Mouse (Mus musculus): ENCODE results near the gene Ubac1. TPM values are rescaled to one million over a fixed set of nuclear protein-coding genes. Genes with fewer than 3 reads are reported as not detected.

The Ubac1 gene
- polyA plus RNA-seq (2015; fragmentation: Nextera tagmentation; extraction: Ambion mirVana), result 114 and 116 TPM in 2 replicates

GRCm38 (mm10) chr2:26021561-26022257 lies at the start of gene Ubac1:
TSS of gene Ubac1 (minus strand) at chr2:26021747.
- Histone ChIP-seq H3K4me3 (ENCODE audit: low read length) (peak within 1 kb of the TSS; percentile 68), H3K36me3 (ENCODE audit: control insufficient read depth, insufficient read depth) (no peaks in the 10 kb centered on the region), H3K27ac (ENCODE audit: low read length) (peak within 1 kb of the TSS; percentile 98), H3K27me3 (ENCODE audit: control insufficient read depth, insufficient read depth, low read length) (0 out of 2 replicates have a peak, but pooled peaks cover 1% of the 10 kb centered on the region), H3K4me2 (ENCODE audit: low read depth, low read length) (peak within 1 kb of the TSS; percentile 89), H3K4me1 (ENCODE audit: control insufficient read depth, insufficient read depth, low read length) (peaks cover 29% of the 10 kb centered on the region), H3K9me3 (replicated peaks; ENCODE audit: control insufficient read depth, low read length) (no peaks in the 10 kb centered on the region), H3K9ac (ENCODE audit: low read length) (peak within 1 kb of the TSS; percentile 93)
- ATAC-seq (replicated peaks; ENCODE audit: extremely low read depth, insufficient read depth, low FRiP score), result peak; percentile 92
- 5% methylated on average over 50 of the region's 50 CpGs for WGBS

DNA sequence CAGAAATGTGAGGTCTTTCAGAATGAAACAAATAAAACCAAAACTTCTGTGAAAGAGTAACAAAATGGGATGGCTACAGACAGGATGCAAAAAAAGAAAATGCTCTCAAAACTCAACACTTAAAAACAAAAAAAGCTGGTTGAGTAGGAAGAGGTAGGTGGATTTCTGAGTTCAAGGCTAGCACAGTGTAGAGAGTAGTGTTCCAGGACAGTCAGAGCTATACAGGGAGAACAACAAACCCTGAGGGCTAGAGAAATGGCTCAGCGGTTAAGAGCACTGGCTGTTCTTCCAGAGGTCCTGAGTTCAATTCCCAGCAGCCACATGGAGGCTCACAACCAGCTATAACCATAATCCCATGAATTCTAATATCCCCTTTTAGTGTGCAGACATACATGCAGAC lies 47.0 kb upstream of the Ubac1 start:
- no peaks in the 10 kb centered on the region for H3K27me3 ChIP-seq (ENCODE audit: control insufficient read depth, insufficient read depth, low read length)
- no peak for ATAC-seq (replicated peaks; ENCODE audit: extremely low read depth, insufficient read depth, low FRiP score)
- no peak overlapping the region for H3K27ac ChIP-seq (ENCODE audit: low read length)
- H3K9me3 ChIP-seq (replicated peaks; ENCODE audit: control insufficient read depth, low read length), result no peaks in the 10 kb centered on the region
- no peak overlapping the region for H3K9ac ChIP-seq (ENCODE audit: low read length)
- H3K4me3 ChIP-seq (ENCODE audit: low read length), result no peak overlapping the region
- WGBS, result 63% methylated on average over 1 of the region's 1 CpGs
- peaks cover 6% of the 10 kb centered on the region; the same call in 1 of the 2 replicates for H3K4me1 ChIP-seq (ENCODE audit: control insufficient read depth, insufficient read depth, low read length)
- no peaks in the 10 kb centered on the region for H3K36me3 ChIP-seq (ENCODE audit: control insufficient read depth, insufficient read depth)
- H3K4me2 ChIP-seq (ENCODE audit: low read depth, low read length), result no peak overlapping the region

GRCm38 (mm10) chr2:26068175-26068574 lies 46.6 kb upstream of the Ubac1 start:
- Histone ChIP-seq H3K4me2 (ENCODE audit: low read depth, low read length) (no peak overlapping the region), H3K4me3 (ENCODE audit: low read length) (no peak overlapping the region), H3K9ac (ENCODE audit: low read length) (no peak overlapping the region), H3K27ac (ENCODE audit: low read length) (no peak overlapping the region), H3K36me3 (ENCODE audit: control insufficient read depth, insufficient read depth) (no peaks in the 10 kb centered on the region), H3K4me1 (ENCODE audit: control insufficient read depth, insufficient read depth, low read length) (peaks cover 6% of the 10 kb centered on the region; the same call in 1 of the 2 replicates), H3K27me3 (ENCODE audit: control insufficient read depth, insufficient read depth, low read length) (no peaks in the 10 kb centered on the region), H3K9me3 (replicated peaks; ENCODE audit: control insufficient read depth, low read length) (no peaks in the 10 kb centered on the region)
- ATAC-seq (replicated peaks; ENCODE audit: extremely low read depth, insufficient read depth, low FRiP score), result no peak
- 64% methylated on average over 7 of the region's 7 CpGs for WGBS

DNA sequence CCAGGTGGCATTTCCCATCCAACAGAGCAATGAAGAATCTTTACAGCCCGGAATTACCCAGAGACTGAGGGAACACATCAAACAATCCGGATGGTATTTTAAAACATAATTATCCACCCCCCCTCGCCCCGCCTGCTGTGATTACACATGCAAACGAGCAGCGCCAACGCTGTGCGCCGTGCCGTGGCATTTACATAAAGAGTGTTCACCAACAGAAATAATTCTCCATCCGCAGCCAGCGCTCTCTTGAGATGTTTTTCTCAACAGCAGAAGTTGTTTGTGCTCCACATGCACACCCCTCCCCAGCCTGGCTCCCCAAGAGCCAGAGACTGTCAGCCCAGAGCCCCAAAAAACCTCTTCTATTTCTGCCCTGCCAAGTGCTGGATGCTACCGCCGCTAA lies 45.0 kb upstream of the Ubac1 start:
- 79% methylated on average over 14 of the region's 14 CpGs for WGBS
- Histone ChIP-seq H3K4me2 (ENCODE audit: low read depth, low read length) (no peak overlapping the region), H3K4me1 (ENCODE audit: control insufficient read depth, insufficient read depth, low read length) (peaks cover 6% of the 10 kb centered on the region; the same call in 1 of the 2 replicates), H3K27ac (ENCODE audit: low read length) (no peak overlapping the region), H3K9ac (ENCODE audit: low read length) (no peak overlapping the region), H3K9me3 (replicated peaks; ENCODE audit: control insufficient read depth, low read length) (no peaks in the 10 kb centered on the region), H3K36me3 (ENCODE audit: control insufficient read depth, insufficient read depth) (no peaks in the 10 kb centered on the region), H3K4me3 (ENCODE audit: low read length) (no peak overlapping the region), H3K27me3 (ENCODE audit: control insufficient read depth, insufficient read depth, low read length) (no peaks in the 10 kb centered on the region)
- ATAC-seq (replicated peaks; ENCODE audit: extremely low read depth, insufficient read depth, low FRiP score), result no peak

DNA sequence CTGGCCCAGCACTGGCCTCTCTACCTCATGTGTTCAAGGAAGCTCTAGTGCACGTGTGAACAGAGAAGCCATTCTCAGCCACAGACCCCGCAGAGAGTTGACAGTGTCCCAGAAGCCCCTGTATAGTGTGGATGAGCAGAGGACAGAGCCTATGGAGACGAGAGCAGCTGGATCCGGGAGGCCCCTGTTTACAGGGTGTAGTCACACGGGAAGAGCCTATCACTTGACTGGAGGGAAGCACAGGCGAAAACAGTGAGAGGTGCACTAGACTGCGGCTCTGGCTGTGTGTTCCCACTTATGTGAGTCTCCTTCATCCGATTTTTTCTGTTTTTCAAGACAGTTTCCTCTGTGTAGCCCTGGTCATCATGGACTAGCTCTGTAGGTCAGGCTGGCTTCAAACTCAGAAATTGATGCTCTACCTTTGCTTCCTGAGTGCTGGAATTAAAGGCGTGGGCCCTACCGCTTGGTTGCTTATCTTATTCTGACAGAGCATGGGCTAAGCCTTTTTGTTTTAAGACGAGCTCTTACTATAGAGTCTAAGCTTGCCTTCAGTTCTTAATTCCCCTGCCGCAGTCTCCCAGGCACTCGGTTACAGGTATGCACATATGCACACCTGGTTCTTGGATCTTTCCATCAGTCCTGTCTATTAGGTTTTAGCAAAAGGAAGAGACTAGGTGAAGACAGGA lies 41.3 kb upstream of the Ubac1 start:
- Histone ChIP-seq H3K27ac (ENCODE audit: low read length) (no peak overlapping the region), H3K27me3 (ENCODE audit: control insufficient read depth, insufficient read depth, low read length) (no peaks in the 10 kb centered on the region), H3K9me3 (replicated peaks; ENCODE audit: control insufficient read depth, low read length) (no peaks in the 10 kb centered on the region), H3K4me2 (ENCODE audit: low read depth, low read length) (no peak overlapping the region), H3K4me1 (ENCODE audit: control insufficient read depth, insufficient read depth, low read length) (peaks cover 6% of the 10 kb centered on the region; the same call in 1 of the 2 replicates), H3K4me3 (ENCODE audit: low read length) (no peak overlapping the region), H3K36me3 (ENCODE audit: control insufficient read depth, insufficient read depth) (peaks cover 3% of the 10 kb centered on the region; the same call in 1 of the 2 replicates), H3K9ac (ENCODE audit: low read length) (no peak overlapping the region)
- WGBS, result 73% methylated on average over 13 of the region's 13 CpGs
- ATAC-seq (replicated peaks; ENCODE audit: extremely low read depth, insufficient read depth, low FRiP score), result no peak

- WGBS, result 67% methylated on average over 4 of the region's 4 CpGs
- Histone ChIP-seq H3K9ac (ENCODE audit: low read length) (no peak overlapping the region), H3K9me3 (replicated peaks; ENCODE audit: control insufficient read depth, low read length) (no peaks in the 10 kb centered on the region), H3K27ac (ENCODE audit: low read length) (no peak overlapping the region), H3K27me3 (ENCODE audit: control insufficient read depth, insufficient read depth, low read length) (no peaks in the 10 kb centered on the region), H3K4me2 (ENCODE audit: low read depth, low read length) (no peak overlapping the region), H3K36me3 (ENCODE audit: control insufficient read depth, insufficient read depth) (peaks cover 3% of the 10 kb centered on the region; the same call in 1 of the 2 replicates), H3K4me1 (ENCODE audit: control insufficient read depth, insufficient read depth, low read length) (peaks cover 3% of the 10 kb centered on the region; the same call in 1 of the 2 replicates), H3K4me3 (ENCODE audit: low read length) (no peak overlapping the region)
- no peak for ATAC-seq (replicated peaks; ENCODE audit: extremely low read depth, insufficient read depth, low FRiP score)
Measured at GRCm38 (mm10) chr2:26062241-26062640, 40.7 kb upstream of the Ubac1 start.

DNA sequence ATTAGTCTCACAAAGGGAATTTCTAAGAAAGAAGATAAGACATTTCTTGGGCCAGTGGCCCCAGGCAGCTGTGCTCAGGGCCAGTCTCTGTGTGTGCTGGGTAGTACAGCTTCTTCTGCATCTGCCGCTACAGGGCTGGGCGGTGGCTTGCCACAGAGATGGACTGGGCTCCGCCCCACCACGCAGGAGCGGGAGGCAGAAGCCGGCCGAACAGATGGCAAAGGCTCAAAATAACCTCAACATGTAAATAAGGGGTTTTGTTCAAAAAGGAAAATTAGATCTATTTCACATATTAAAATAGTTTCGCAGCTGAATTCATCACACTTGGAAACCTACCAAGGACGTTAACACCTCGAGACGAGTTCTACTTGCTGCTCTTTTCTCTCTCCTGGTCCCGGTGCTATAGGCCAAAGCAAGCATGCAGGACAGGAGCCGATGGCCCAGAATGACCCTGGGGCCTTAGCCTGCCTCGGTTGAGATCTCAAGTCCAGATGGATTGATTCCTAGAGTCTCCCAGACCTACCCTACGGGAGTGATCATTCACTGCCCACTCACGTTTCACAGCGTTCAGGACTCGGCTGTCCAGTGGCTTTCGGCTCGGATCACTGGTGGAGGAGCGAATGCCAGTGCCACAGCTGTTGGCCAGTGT lies 39.6 kb upstream of the Ubac1 start:
- no peaks in the 10 kb centered on the region for H3K9me3 ChIP-seq (replicated peaks; ENCODE audit: control insufficient read depth, low read length)
- H3K27me3 ChIP-seq (ENCODE audit: control insufficient read depth, insufficient read depth, low read length), result no peaks in the 10 kb centered on the region
- no peak overlapping the region for H3K27ac ChIP-seq (ENCODE audit: low read length)
- no peaks in the 10 kb centered on the region for H3K4me1 ChIP-seq (ENCODE audit: control insufficient read depth, insufficient read depth, low read length)
- no peak for ATAC-seq (replicated peaks; ENCODE audit: extremely low read depth, insufficient read depth, low FRiP score)
- H3K4me3 ChIP-seq (ENCODE audit: low read length), result no peak overlapping the region
- H3K36me3 ChIP-seq (ENCODE audit: control insufficient read depth, insufficient read depth), result peaks cover 3% of the 10 kb centered on the region; the same call in 1 of the 2 replicates
- H3K4me2 ChIP-seq (ENCODE audit: low read depth, low read length), result no peak overlapping the region
- no peak overlapping the region for H3K9ac ChIP-seq (ENCODE audit: low read length)
- 71% methylated on average over 21 of the region's 21 CpGs for WGBS

DNA sequence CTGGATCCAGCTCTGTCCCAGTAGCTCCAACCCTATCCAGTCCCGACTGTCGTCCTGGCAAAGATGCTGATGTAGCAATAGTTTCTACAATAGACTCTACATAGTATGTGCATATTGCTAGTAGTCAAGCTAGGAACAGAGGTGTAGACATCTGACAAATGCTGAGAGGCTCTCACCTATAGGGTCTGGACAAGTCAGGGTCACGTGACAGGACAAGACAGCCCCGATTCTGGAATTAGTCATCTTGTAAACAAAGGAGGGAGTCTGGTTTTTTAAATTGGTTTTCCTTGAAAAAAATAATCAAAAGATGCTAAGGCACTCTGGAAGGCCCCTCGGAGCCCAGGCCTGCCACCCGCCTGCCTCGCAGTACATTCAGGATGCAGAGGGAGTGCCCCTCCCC lies 35.5 kb upstream of the Ubac1 start:
- Histone ChIP-seq H3K4me1 (ENCODE audit: control insufficient read depth, insufficient read depth, low read length) (no peaks in the 10 kb centered on the region), H3K9me3 (replicated peaks; ENCODE audit: control insufficient read depth, low read length) (no peaks in the 10 kb centered on the region), H3K27ac (ENCODE audit: low read length) (no peak overlapping the region), H3K4me2 (ENCODE audit: low read depth, low read length) (no peak overlapping the region), H3K27me3 (ENCODE audit: control insufficient read depth, insufficient read depth, low read length) (no peaks in the 10 kb centered on the region), H3K4me3 (ENCODE audit: low read length) (no peak overlapping the region), H3K9ac (ENCODE audit: low read length) (no peak overlapping the region), H3K36me3 (ENCODE audit: control insufficient read depth, insufficient read depth) (peaks cover 3% of the 10 kb centered on the region; the same call in 1 of the 2 replicates)
- 85% methylated on average over 7 of the region's 7 CpGs for WGBS
- no peak for ATAC-seq (replicated peaks; ENCODE audit: extremely low read depth, insufficient read depth, low FRiP score)

GRCm38 (mm10) chr2:26056226-26056625 lies 34.7 kb upstream of the Ubac1 start:
- no peak overlapping the region for H3K27ac ChIP-seq (ENCODE audit: low read length)
- peaks cover 3% of the 10 kb centered on the region; the same call in 1 of the 2 replicates for H3K36me3 ChIP-seq (ENCODE audit: control insufficient read depth, insufficient read depth)
- H3K4me1 ChIP-seq (ENCODE audit: control insufficient read depth, insufficient read depth, low read length), result no peaks in the 10 kb centered on the region
- no peak overlapping the region for H3K4me2 ChIP-seq (ENCODE audit: low read depth, low read length)
- WGBS, result 71% methylated on average over 5 of the region's 5 CpGs
- H3K9ac ChIP-seq (ENCODE audit: low read length), result no peak overlapping the region
- H3K4me3 ChIP-seq (ENCODE audit: low read length), result no peak overlapping the region
- no peaks in the 10 kb centered on the region for H3K9me3 ChIP-seq (replicated peaks; ENCODE audit: control insufficient read depth, low read length)
- no peaks in the 10 kb centered on the region for H3K27me3 ChIP-seq (ENCODE audit: control insufficient read depth, insufficient read depth, low read length)
- ATAC-seq (replicated peaks; ENCODE audit: extremely low read depth, insufficient read depth, low FRiP score), result no peak
